Mouse (Mus musculus) common myeloid progenitor, adult 5-6 weeks (primary cell): ENCODE measurements around the gene Hs3st3a1. TPM values are rescaled to one million over a fixed set of nuclear protein-coding genes. Genes with fewer than 3 reads are reported as not detected.

Source experiments
- ATAC-seq: replicated peaks from 2 replicates; pipeline ENCODE4 v1.8.0; 2016; ENCODE audit warnings: low read depth, mild to moderate bottlenecking, moderate TSS enrichment, inconsistent platforms; ENCODE audit not compliant: poor library complexity, severe bottlenecking
- total RNA-seq: library from RNA; stranded (forward); fragments of 200-1000, 187-1606 nt; gene quantifications from 2 replicates; pipeline ENCODE4 v1.2.3, GENCODE M21; 2017

Hs3st3a1 gene
- not detected in 2 replicates for total RNA-seq

DNA sequence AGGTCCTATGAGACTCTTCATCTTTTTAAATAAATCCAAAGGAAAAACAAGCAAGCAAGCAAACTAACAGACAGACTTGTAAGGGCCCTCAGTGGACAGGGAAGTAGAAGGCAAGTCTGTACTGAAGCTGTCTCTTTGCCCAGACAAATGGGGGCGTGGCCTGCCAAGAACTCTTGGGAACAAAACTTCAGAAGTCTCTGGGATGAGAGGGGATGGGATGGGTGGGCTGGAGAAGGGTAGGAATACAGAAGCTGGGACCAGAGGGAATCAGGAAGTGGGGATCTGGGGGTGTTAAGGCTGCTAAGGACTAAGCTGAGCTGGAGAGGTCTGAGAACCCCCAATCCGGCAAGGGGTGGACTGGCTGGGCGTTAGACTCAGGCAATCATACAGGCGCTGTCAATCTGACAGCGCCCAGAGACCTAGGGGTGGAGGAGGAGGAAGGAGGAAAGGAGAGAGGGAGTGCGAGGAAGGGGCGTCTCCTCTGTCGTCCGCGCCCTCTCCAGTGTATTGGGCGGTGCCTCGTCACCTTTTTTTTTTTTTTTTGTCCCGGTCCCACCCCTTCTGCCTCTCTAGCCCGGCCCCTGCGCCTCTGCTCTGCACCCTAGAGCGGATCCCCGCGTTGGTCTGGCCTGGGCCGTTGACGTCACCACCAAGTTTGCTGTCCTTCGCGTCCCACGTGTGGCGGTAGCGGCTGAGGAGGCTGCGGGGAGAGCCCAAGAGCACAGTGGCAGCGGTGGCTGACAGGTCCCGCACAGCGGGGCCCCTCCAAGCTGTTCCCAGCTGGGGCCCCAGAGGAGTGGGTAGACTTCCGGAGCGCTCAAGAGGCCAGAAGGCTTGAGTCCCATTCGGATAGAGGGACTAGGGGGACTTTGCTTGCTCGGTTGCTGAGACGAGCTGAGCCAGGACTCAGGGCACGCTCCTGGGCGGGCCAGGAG, at the start of gene Hs3st3a1:
Gene Hs3st3a1, plus strand, starts transcription at position 722 of the 935 bp plus-strand sequence.
- peak; percentile 85 for ATAC-seq

- ATAC-seq, result no peak
Observed at GRCm38 (mm10) chr11:64386333-64386732, 48.8 kb upstream of the Hs3st3a1 start.

DNA sequence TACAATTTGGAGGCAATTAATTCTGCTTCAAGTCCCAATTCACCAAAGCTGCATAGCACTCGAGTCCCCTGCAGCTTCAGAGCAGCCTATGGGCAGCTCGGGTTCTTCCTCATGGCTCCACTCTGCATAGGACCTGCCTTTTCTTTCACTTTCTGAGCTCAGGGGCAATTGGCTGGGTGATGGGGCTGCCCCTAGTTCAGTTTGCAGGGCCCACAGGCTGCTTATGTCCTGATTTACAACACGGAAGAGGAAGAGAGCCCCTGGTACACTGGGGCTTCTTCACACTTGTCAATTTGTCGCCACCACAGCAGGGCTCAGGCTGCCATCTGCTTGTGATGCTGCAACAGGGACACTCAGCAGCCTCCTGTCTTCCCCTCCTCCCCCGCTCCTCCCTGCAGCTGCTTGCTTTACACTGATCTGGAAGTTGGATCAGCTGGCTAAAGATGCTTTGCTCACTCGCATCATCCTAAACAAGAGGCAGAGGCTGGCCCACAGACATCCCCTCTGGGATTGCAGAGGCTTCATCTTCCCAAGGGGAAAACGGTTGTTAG, 38.7 kb upstream of the Hs3st3a1 start:
- peak; percentile 90 for ATAC-seq

DNA sequence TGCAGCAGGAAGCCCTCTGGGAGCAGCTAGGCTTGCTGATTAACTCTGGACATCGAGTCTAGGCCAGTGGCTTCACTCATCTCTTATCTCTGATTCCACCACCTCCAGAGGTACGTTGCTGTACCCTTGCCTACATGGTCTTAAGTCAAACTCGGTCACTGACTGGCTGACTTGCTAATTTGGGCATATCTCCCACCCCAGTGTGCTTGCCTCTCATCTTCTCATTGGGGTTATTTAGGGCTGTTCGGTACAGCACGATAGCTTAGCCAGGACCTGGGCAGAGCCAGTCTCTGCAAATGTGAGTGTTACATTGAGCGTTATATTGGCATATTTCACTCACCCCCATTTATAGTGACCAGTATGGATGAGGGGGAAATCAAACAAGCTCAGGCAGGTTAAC, 38.2 kb upstream of the Hs3st3a1 start:
- no peak for ATAC-seq

DNA sequence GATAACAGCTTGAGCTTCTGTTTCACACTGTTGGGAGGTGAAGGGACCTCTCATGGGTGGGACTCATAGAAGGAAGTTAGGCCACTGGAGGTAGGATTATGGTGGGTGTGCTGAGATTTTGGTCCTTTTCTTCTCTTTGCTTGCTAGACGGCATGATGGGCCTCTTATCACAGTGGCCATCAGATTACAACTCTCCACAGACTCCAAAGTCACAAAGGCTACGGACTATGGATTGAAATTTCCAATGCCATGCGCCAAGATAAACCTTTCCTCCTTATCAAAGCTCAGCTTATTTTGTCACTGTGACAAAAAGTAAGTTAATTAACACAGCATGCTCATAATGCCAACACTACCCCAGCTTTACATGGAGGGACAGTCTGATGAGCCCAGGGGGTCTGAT, 37.5 kb upstream of the Hs3st3a1 start:
- no peak for ATAC-seq

- no peak for ATAC-seq
Observed at GRCm38 (mm10) chr11:64400534-64401093, 34.5 kb upstream of the Hs3st3a1 start.

GRCm38 (mm10) chr11:64418969-64419368, 16.2 kb upstream of the Hs3st3a1 start:
- no peak for ATAC-seq

GRCm38 (mm10) chr11:64435546-64436411, 647 bp downstream of the Hs3st3a1 start:
- ATAC-seq, result peak; percentile 26; the same call in 1 of the 2 replicates

- ATAC-seq, result no peak
Observed at GRCm38 (mm10) chr11:64436412-64436727, 1.2 kb downstream of the Hs3st3a1 start, which contains the start of gene F930015N05Rik. TSS of gene F930015N05Rik (minus strand) at chr11:64436653.

- no peak for ATAC-seq
Observed at GRCm38 (mm10) chr11:64436791-64437298, 1.7 kb downstream of the Hs3st3a1 start.

DNA sequence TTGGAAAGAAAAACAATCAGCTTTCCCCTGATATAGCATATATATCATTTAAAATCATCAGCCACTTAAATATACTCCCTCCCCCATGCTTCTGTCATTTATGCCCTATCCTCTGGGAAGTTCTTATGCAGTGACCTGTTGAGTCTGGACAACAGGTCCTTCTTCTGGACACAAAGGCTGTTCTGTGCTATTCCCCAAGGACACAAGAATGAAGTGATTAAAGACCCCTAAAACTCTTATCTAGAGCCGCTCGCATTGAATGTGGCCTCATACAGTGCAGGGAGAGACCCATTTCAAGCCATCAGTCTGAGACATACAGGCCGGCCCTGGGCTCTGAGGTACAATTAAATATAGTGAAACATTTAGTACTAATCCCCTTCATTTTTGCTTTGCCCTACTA, 2.6 kb downstream of the Hs3st3a1 start:
- ATAC-seq, result no peak

DNA sequence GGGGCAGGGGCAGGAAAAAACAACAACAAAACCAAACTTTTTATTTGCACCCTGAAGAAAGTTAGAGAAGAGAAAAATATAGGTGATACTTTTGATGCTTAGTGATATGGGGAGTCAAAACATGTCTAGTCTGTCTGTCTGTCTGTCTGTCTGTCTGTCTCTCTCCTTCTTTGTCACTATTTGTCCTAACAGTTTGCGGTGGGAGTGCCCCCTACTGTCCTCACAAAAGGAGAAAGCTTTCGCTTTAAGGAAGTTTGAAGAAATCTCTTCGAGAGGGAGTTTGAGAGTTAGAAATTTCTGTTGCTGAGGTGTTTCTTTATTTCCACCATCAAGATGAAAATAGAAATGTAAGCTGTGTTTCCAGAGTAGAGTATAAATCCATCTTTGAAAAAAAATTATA, 3.8 kb downstream of the Hs3st3a1 start:
- no peak for ATAC-seq

GRCm38 (mm10) chr11:64442119-64442518, 7.0 kb downstream of the Hs3st3a1 start:
- ATAC-seq, result no peak

GRCm38 (mm10) chr11:64442701-64443100, 7.6 kb downstream of the Hs3st3a1 start:
- no peak for ATAC-seq

DNA sequence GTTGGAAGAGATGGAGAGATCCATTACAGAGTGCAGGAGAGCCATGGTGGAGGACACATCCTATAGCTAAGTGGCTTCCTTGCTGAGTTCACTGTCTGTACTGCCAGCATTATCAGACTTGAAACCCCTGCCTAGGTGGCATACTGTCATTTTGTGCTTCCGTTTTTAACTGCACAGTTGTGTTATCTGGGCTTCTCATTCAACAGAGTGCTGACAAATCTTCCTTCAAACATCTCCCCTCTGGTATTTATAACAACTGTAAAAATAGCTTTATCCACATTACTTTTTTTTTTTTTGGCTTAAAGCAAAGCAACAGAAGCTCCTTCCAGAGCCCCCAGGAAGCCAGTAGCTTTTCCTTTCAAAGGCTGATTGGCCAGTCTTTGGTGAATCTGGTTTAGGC, 10.1 kb downstream of the Hs3st3a1 start:
- ATAC-seq, result no peak

DNA sequence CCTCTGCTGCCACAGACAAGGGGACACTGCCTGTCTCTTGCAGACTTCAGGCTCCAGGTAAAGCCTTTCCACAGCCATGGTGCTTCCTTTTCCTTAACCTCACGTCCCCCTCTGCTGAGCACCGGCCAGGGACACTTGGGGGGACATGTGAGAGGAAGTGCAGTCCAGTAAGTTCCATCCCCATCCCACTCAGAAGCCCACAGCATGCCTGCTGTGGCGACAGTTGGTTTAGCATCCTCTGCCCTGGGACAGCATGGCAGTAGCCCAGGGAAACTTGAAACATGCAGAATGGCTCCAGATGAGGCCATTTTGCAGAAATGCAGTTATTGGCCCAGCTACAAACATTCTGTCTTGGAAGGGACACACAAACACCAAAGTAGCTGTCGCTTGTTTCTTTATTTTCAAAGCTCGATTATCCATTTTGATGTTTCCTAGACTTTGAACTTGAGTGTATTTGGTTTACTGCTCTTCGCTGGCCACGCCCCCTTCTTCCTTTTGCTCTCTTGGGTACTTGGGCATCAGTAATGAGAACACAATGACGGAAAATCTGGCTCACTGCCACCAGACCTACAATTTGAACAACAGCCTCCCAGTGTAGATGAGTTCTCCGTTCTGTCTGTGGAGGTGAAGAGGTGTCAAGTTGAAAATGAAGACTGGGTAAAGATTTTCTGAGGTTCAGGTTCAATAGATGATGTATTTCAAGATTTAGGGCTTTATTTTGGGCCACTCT, 13.6 kb downstream of the Hs3st3a1 start:
- ATAC-seq, result no peak

- ATAC-seq, result no peak
Observed at GRCm38 (mm10) chr11:64461746-64462145, 26.6 kb downstream of the Hs3st3a1 start.

- no peak for ATAC-seq
Observed at GRCm38 (mm10) chr11:64468737-64469136, 33.6 kb downstream of the Hs3st3a1 start.

- no peak for ATAC-seq
Observed at GRCm38 (mm10) chr11:64470689-64471088, 35.6 kb downstream of the Hs3st3a1 start.
